Mouse (Mus musculus) brain, adult 2 months (tissue): ENCODE measurements around the gene Atp9a.
A peak's percentile ranks its signal among the peaks of the same experiment; 100 is the strongest.

ENCODE experiments used
- DNase-seq: peaks from one replicate; pipeline ENCODE4 v3.0.0; 2011; ENCODE audit warnings: low read depth, low spot score

Atp9a gene

GRCm38 (mm10) chr2:168644855-168645254 lies 97.4 kb downstream of the Atp9a start:
- no peak for DNase-seq

- DNase-seq, result no peak
Observed at GRCm38 (mm10) chr2:168643524-168644177, 98.6 kb downstream of the Atp9a start.

- DNase-seq, result no peak
Observed at GRCm38 (mm10) chr2:168642187-168642586, 100.0 kb downstream of the Atp9a start.

GRCm38 (mm10) chr2:168640460-168640859 lies 101.7 kb downstream of the Atp9a start:
- peak; percentile 66 for DNase-seq

DNA sequence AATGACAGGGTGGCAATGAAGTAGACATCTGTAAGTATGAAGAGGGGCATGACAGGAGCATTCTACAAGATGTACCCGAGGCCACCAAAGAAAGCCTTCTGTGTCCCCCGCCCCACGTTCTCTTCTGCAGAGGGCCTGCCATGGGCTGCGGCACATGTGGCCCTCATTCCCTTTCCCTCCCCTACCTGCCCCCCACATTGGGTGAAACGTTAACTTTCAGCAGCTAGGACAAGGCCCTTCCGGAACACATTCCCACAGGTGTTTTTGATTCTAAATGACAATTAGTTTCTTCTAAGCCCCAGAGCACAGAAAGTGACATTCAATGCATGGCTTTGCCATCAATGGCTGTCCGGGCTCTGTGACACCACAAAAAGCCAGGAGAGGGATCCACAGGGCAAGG lies 107.3 kb downstream of the Atp9a start:
- no peak for DNase-seq

DNA sequence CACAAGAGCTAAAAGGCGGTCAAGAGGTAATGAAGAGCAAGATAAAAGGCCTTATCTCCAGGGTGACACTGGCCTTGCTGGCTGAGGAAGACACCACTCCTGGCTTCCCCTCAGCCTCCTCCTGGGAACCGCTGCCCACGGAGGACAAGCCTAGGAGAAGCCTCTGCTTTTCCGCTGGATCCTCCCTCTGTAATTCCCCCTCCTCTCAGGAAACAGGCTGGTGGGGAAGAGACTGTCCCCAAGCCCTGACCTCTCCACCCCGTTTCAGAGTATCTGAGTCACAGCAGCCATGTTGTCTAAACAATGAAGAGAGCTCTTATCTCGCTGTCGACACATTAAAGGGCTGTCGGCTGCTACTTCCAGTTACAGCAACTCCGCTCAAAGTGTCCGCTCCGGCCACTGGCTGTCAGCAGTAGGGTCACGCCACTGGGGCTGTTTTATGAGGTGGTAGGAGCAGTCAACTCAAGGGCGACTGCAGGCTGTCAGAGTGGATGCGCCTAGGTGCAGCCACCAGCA lies 108.8 kb downstream of the Atp9a start:
- DNase-seq, result no peak

DNA sequence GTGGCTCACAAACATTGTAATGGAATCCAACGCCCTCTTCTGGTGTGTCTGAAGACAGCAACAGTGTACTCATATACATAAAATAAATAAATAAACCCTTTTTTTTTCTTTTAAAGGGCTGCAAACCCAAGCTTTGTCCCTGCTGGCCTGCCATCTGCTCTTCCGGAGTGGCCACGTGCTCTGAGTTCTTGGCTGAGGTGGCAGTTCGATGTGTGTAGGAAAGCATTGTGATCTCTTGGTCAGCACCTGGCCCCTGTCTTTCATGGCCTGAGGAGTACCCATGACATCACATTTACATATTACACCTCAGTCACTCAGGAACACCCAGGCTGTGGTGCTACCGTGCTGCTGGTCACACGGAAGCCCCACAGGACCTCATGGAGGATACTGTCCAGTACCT lies 109.7 kb downstream of the Atp9a start:
- peak; percentile 81 for DNase-seq

- peak; percentile 75 for DNase-seq
Observed at GRCm38 (mm10) chr2:168628787-168629186, 113.4 kb downstream of the Atp9a start.

- peak; percentile 36 for DNase-seq
Observed at GRCm38 (mm10) chr2:168627829-168628770, 114.1 kb downstream of the Atp9a start.

DNA sequence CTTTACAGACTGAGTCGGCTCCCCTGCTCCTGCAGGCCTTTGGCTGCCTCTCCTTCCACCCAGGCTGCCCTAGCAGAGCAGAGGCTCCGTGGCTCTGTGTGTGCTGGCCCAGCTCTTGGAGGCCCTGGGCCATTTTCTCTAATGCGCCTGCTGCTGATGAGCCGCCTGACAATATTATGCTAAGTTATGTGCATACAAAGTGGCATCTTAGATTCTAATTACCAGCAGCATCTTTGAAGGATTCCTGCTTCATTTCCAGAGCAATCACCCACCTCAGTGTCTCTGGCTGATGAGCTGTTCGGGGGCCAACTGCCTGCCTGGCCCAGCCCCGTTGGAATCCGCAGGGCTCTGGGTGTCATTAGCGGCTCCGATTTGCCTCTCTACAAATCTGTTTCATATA lies 115.8 kb downstream of the Atp9a start:
- peak; percentile 37 for DNase-seq

- no peak for DNase-seq
Observed at GRCm38 (mm10) chr2:168625091-168625490, 117.1 kb downstream of the Atp9a start.

DNA sequence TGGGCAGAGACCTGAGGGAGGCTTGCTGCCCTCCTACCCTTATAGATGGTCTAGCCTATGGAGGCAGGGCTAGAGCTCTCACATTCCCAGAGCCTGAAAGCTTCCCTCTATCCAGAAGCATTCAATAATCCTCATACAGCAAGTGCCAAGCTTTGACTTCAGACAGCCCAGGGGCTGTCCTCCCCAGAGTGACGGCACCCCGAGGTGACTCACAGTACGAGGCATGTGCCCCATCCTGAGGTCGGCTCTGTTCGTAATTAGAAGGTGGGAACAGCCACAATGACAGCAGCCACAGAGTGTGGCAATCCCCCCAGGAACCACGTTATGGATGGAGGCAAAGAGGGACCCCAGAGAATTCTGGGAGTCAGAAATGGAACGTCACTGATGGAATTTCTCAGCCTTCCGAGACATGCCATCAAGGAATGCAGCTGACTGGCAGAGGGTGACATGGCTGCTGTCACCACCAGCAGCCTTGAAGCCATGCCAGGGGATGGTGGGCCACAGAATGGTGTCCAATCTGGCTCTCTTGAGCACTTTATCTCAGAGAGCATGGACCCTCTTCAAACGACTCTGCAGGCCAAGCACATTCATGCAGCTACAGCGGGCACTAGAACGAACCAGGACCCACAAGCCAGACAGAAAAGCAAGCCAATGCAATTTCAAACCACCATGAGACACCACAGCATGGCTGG lies 121.0 kb downstream of the Atp9a start:
- no peak for DNase-seq

DNA sequence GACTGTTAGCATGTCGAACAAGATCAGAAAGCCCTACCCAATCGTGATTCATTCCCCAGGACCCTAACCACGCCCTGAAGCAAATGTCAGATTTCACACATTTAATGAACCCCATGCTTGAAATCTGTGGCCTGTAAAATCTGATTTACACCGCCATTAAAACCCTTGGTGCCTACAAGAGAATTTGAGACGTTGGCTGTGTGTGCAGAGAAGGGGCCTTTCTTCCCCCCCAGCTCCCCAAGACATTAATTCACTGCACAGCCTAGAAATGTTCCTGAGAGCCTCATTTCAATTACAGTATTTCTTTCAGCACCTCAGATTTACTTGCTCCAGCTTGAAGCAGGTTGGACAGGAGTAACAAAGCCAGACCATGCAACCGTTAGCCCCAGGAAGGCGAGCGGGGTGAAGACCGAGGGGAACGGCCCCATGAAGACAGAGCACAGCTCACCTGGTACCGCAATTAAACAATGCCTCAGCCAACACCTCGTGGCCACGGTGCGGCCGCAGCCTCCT lies 123.9 kb downstream of the Atp9a start:
- DNase-seq, result no peak

GRCm38 (mm10) chr2:168615160-168615559 lies 127.0 kb downstream of the Atp9a start:
- peak; percentile 30 for DNase-seq

DNA sequence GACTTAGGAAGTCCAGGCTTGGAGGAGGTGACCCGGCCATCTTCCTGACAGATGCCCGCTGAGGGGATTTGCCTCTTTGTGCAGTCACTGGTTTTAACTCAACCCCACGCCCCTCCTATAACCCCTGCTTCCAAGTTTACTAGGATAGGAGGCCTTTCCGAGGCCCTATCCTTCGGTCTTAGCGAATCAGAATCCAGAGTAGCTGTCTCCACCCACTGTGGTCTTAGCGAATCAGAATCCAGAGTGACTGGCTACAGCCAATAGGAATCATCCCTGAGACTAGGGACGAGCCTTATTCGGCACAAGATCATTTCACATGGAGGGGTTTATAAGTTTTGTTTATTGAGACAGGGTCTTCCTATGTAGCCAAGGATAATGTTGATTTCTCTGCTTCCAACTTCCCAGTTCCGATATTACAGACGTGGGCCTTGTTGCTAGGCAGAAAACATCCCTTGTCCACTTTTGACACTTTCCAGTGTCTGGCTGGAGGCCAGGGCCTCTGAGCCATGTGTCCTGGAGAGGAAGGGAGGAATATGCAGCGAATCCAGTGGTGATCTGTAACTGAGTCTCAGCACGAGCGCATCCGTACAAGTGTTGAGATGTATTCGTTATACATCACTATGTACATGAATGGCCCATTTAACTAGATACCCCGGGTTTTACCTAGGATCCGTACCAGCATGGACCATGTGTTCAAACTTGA lies 127.9 kb downstream of the Atp9a start:
- no peak for DNase-seq

DNA sequence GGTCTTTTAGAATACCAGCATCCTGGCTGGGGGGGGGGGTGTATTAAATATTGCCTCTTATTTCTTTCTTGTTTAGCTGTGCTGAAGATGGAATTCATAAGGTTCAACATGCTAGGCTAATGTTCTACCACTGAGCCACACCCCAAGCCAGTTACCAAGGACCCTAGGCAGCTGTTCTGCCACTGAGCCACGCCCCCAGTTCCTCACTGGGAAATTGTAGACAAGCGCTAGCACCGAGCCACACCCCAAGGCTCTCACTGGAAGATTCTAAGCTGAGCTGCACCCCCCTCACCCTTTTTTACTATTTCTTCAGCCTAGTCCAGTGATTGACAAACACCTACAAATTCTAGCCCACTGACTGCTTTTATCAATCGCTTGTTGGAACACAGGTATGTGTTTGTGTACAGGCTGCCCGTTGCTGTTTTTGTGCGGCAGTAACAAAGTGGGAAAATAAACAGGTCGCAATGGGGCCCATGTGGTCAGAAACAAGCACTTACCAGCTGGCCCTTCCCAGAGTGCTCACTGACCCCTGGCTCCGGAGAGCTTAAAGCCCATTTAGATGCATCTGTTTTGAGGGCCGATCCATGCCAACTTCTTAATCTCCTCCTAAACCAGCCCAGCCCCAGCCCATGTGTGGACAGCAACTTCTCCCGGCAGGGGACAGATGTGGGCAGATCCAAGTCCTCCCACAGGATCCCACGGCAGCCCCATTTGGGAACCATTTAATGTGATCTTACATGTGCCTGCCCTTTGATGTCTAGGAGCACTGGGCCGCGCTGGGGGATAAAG lies 128.9 kb downstream of the Atp9a start:
- DNase-seq, result no peak

DNA sequence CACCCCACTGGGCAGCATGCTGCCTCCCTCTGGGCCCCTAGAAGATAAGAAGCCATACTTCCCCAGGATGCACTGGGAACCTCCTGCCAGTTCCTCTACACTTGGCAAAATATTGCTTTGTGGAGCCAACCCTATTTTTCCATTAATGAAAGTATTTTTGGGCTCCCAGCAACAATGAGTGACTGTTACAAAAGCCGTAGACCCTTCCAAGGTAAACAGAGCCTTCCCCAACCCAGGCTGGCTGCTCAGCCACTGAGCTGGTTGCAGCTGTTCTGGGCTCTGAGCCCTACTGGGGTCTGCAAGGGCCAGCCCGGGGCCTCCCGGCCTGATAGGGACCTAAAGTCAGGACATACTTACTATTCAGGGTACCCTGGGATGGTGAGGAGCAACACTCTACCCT lies 131.3 kb downstream of the Atp9a start:
- DNase-seq, result no peak

- DNase-seq, result peak; percentile 65
Observed at GRCm38 (mm10) chr2:168609653-168610248, 132.5 kb downstream of the Atp9a start.

- DNase-seq, result peak; percentile 42
Observed at GRCm38 (mm10) chr2:168608125-168608564, 134.1 kb downstream of the Atp9a start.

- DNase-seq, result no peak
Observed at GRCm38 (mm10) chr2:168604655-168605070, 137.5 kb downstream of the Atp9a start.
